Mouse (Mus musculus): ENCODE measurements around the gene Zcchc12.

DNA sequence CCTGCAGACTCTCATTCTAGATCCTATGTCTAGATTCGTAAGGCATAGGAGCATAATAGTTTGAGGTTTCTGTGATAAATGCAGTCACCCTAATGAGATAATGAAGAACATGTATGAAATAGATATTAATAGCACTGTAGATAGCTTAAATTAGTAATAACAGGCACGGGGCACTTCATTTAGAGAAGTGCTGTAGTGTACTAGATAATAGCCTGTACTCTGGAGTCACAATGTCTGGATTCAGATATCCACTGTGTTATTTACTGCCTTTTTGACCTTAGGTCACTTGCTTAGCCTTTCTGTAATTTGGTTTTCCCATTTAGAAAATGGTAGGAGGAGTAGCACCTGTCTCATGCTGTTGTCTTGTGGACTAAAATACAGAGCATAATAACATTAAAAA is 39.0 kb upstream of the Zcchc12 start:
- TF ChIP-seq GATA1 (IDR thresholded peaks at IDR 0.05; ENCODE audit: borderline replicate concordance, low read length) (no peak), FLI1 (IDR thresholded peaks at IDR 0.05; ENCODE audit: low read length) (no peak)

Data from megakaryocyte, embryonic 14.5 days (primary cell).